Mouse (Mus musculus) stomach, postnatal 0 days (tissue): ENCODE measurements around the gene Pla2g3. TPM values are rescaled to one million over a fixed set of nuclear protein-coding genes. Genes with fewer than 3 reads are reported as not detected.

Experiments used
- ATAC-seq: fragments of 200-750 bp; cut with Nextera tagmentation; 2 replicates; pipeline ENCODE4 v1.8.0; 2017; ENCODE audit not compliant: low FRiP score, low TSS enrichment
- DNase-seq: peaks from one replicate; pipeline ENCODE4 v3.0.0-alpha.2; 2016; ENCODE audit warnings: low spot score
- H3K27ac ChIP-seq: fragments of 300-500 bp; sonication (generic); replicated peaks from 2 replicates; pipeline ENCODE4 v1.5.1; 2014; ENCODE audit warnings: mild to moderate bottlenecking, control low read depth
- H3K27me3 ChIP-seq: fragments of 300-500 bp; sonication (generic); 2 replicates; pipeline ENCODE4 v1.6.1; 2014; ENCODE audit warnings: low read length; ENCODE audit not compliant: control insufficient read depth, insufficient read depth
- H3K36me3 ChIP-seq: fragments of 300-500 bp; sonication (generic); 2 replicates; pipeline ENCODE4 v1.6.1; 2014; ENCODE audit warnings: low read length, mixed read lengths; ENCODE audit not compliant: control insufficient read depth, insufficient read depth
- H3K4me1 ChIP-seq: fragments of 300-500 bp; sonication (generic); replicated peaks from 2 replicates; pipeline ENCODE4 v1.6.1; 2014; ENCODE audit warnings: antibody characterized with exemption; ENCODE audit not compliant: control insufficient read depth, insufficient read depth
- H3K4me2 ChIP-seq: fragments of 300-500 bp; sonication (generic); replicated peaks from 2 replicates; pipeline ENCODE4 v1.6.1; 2014; ENCODE audit warnings: low read depth, mild to moderate bottlenecking, control low read depth, moderate library complexity
- H3K4me3 ChIP-seq: fragments of 300-500 bp; sonication (generic); 2 replicates; pipeline ENCODE4 v1.5.1; 2014; ENCODE audit warnings: low read depth, low read length, control low read depth
- H3K9ac ChIP-seq: fragments of 300-500 bp; sonication (generic); 2 replicates; pipeline ENCODE4 v1.6.1; 2014; ENCODE audit warnings: mild to moderate bottlenecking, low read length, control low read depth, mixed read lengths
- H3K9me3 ChIP-seq: fragments of 300-500 bp; sonication (generic); 2 replicates; pipeline ENCODE4 v1.6.1; 2016; ENCODE audit warnings: low read length; ENCODE audit not compliant: control insufficient read depth
- CTCF ChIP-seq: IDR thresholded peaks from 2 replicates; pipeline ENCODE4 v1.5.1; 2016; ENCODE audit warnings: antibody characterized with exemption, low read depth, mild to moderate bottlenecking, moderate library complexity
- EP300 ChIP-seq: optimal IDR thresholded peaks from 2 replicates; pipeline ENCODE3; 2016; ENCODE audit warnings: antibody characterized with exemption
- WGBS: fragments of 180-500 bp; shearing (Covaris S2); extraction: QIAGEN DNeasy Blood & Tissue Kit; methylation state at CpG from one replicate; pipeline ENCODE4 v1.1.7; 2014; 5-methylcytosine and 5-hydroxymethylcytosine counted together
- polyA plus RNA-seq: library from polyadenylated mRNA; unstranded; fragments of >200 nt; fragmentation: Nextera tagmentation; extraction: Ambion mirVana; gene quantifications from 2 replicates; pipeline ENCODE4 v1.2.1, GENCODE M21; 2015

Pla2g3 gene
- 9.4 and 11.0 TPM in 2 replicates for polyA plus RNA-seq

DNA sequence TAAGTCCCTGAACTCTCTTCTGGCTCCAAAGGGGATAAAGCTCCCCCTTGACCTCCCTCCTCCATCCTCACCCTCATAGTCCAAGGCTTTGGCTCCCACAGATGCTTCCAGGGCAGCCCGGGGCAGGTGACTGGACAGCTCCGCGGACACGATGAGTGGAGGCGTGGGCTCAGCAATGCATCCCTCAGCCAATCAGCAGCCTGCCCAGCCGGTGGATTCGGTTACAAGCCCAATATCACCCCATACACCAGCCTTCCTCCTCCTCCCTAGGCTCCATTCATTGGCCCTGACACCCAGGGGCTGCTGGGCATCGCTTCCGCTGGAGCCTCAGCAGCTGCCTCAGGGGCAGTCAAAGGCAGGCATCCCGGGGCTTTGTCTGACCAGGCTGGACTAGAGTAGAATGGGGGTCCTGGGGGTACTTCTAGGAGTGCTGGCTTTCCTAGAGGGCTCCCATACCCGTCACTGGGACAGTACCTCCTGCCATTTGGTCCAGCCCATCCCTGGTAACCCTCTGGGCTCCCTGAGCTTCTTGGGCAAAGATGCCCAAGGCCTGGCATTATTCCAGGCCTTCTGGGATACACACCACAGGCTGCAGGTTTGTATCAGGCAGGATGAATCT, at the start of gene Pla2g3:
Gene Pla2g3, plus strand, starts transcription at position 333 of the 619 bp plus-strand sequence.
- 0 out of 2 replicates have a peak, but pooled peaks cover 3% of the 10 kb centered on the region for H3K4me1 ChIP-seq
- ATAC-seq = peak; percentile 32; the same call in 1 of the 2 replicates
- H3K9ac ChIP-seq = no peak within 1 kb of the TSS
- H3K36me3 ChIP-seq = no peaks in the 10 kb centered on the region
- no peak within 1 kb of the TSS for H3K4me3 ChIP-seq
- H3K9me3 ChIP-seq = no peaks in the 10 kb centered on the region
- no peak for DNase-seq
- TF ChIP-seq EP300 (no peak), CTCF (no peak)
- WGBS = 21% methylated on average over 11 of the region's 11 CpGs
- H3K4me2 ChIP-seq = no peak within 1 kb of the TSS
- no peaks in the 10 kb centered on the region for H3K27me3 ChIP-seq
- H3K27ac ChIP-seq = peak within 1 kb of the TSS; percentile 18; the same call in 1 of the 2 replicates

- Histone ChIP-seq H3K4me1 (no peaks in the 10 kb centered on the region), H3K9ac (no peak overlapping the region), H3K4me2 (no peak overlapping the region), H3K36me3 (no peaks in the 10 kb centered on the region), H3K4me3 (no peak overlapping the region), H3K9me3 (no peaks in the 10 kb centered on the region), H3K27ac (no peak overlapping the region), H3K27me3 (no peaks in the 10 kb centered on the region)
- TF ChIP-seq CTCF = no peak
- TF ChIP-seq EP300 = no peak
- ATAC-seq (no peak), DNase-seq (no peak)
Observed at GRCm38 (mm10) chr11:3441696-3442443, 46.2 kb upstream of the Pla2g3 start.

- Histone ChIP-seq H3K36me3 (no peaks in the 10 kb centered on the region), H3K4me1 (no peaks in the 10 kb centered on the region), H3K27me3 (no peaks in the 10 kb centered on the region), H3K27ac (no peak overlapping the region), H3K4me2 (no peak overlapping the region), H3K4me3 (no peak overlapping the region), H3K9ac (no peak overlapping the region), H3K9me3 (no peaks in the 10 kb centered on the region)
- TF ChIP-seq CTCF (no peak), EP300 (no peak)
- WGBS = 70% methylated on average over 4 of the region's 4 CpGs
- DNase-seq = no peak
- peak; percentile 38; the same call in 1 of the 2 replicates for ATAC-seq
Observed at GRCm38 (mm10) chr11:3442677-3443076, 45.4 kb upstream of the Pla2g3 start.

- DNase-seq = no peak
- H3K27ac ChIP-seq = no peak overlapping the region
- WGBS = 91% methylated on average over 2 of the region's 2 CpGs
- H3K4me3 ChIP-seq = no peak overlapping the region
- H3K9ac ChIP-seq = no peak overlapping the region
- 0 out of 2 replicates have a peak, but pooled peaks have one; percentile 29 for ATAC-seq
- H3K27me3 ChIP-seq = no peaks in the 10 kb centered on the region
- H3K9me3 ChIP-seq = no peaks in the 10 kb centered on the region
- no peak overlapping the region for H3K4me2 ChIP-seq
- H3K4me1 ChIP-seq = no peaks in the 10 kb centered on the region
- TF ChIP-seq CTCF (no peak), EP300 (no peak)
- H3K36me3 ChIP-seq = no peaks in the 10 kb centered on the region
Observed at GRCm38 (mm10) chr11:3443091-3443490, 45.0 kb upstream of the Pla2g3 start.

- ATAC-seq = no peak
Observed at GRCm38 (mm10) chr11:3444875-3445274, 43.2 kb upstream of the Pla2g3 start.

GRCm38 (mm10) chr11:3451701-3452163, 36.4 kb upstream of the Pla2g3 start:
- no peaks in the 10 kb centered on the region for H3K27me3 ChIP-seq
- H3K27ac ChIP-seq = peak overlapping the region; percentile 96
- no peaks in the 10 kb centered on the region for H3K4me1 ChIP-seq
- TF ChIP-seq EP300 (no peak), CTCF (no peak)
- ATAC-seq (no peak; the same call in 1 of the 2 replicates), DNase-seq (no peak)
- no peaks in the 10 kb centered on the region for H3K9me3 ChIP-seq
- WGBS = under 1% methylated on average over 20 of the region's 20 CpGs
- H3K4me2 ChIP-seq = peak overlapping the region; percentile 87
- H3K4me3 ChIP-seq = peak overlapping the region; percentile 79
- no peaks in the 10 kb centered on the region for H3K36me3 ChIP-seq
- peak overlapping the region; percentile 89 for H3K9ac ChIP-seq

More at GRCm38 (mm10) chr11:3444875-3445274, 43.2 kb upstream of the Pla2g3 start:
- H3K27me3 ChIP-seq = no peaks in the 10 kb centered on the region
- 0 out of 2 replicates have a peak overlapping the region, but pooled peaks have one; percentile 13 for H3K9ac ChIP-seq
- no peak overlapping the region for H3K4me3 ChIP-seq
- H3K36me3 ChIP-seq = no peaks in the 10 kb centered on the region
- TF ChIP-seq CTCF (no peak), EP300 (no peak)
- no peak for DNase-seq
- H3K4me1 ChIP-seq = no peaks in the 10 kb centered on the region
- no peaks in the 10 kb centered on the region for H3K9me3 ChIP-seq
- WGBS = 76% methylated on average over 8 of the region's 8 CpGs
- H3K4me2 ChIP-seq = no peak overlapping the region
- H3K27ac ChIP-seq = no peak overlapping the region
